Mouse (Mus musculus): ENCODE data around the gene Magix. TPM values are rescaled to one million over a fixed set of nuclear protein-coding genes. Genes with fewer than 3 reads are reported as not detected.

Magix gene
- total and polyA plus RNA-seq, 2 experiments from 2014 or later: 1.1 to 1.8 TPM

- Histone ChIP-seq H3K9ac (replicated peaks; ENCODE audit: low read depth, low read length) (no peak overlapping the region), H3K4me2 (ENCODE audit: low read depth, low read length) (peak overlapping the region; percentile 62), H3K36me3 (replicated peaks; ENCODE audit: control insufficient read depth, insufficient read depth, low read length) (no peaks in the 10 kb centered on the region), H3K4me1 (ENCODE audit: control insufficient read depth, insufficient read depth) (0 out of 2 replicates have a peak, but pooled peaks cover under 1% of the 10 kb centered on the region), H3K9me3 (replicated peaks; ENCODE audit: control insufficient read depth, low read length) (no peaks in the 10 kb centered on the region), H3K27ac (ENCODE audit: low read depth) (peak overlapping the region; percentile 57), H3K27me3 (ENCODE audit: control insufficient read depth, insufficient read depth, low read length) (no peaks in the 10 kb centered on the region), H3K4me3 (ENCODE audit: low read depth, low read length) (peak overlapping the region; percentile 40)
- ATAC-seq (ENCODE audit: insufficient read depth, low read depth): peak; percentile 96
- 14% methylated on average over 27 of the region's 27 CpGs for WGBS
- TF ChIP-seq CTCF (IDR thresholded peaks at IDR 0.05; ENCODE audit: low read depth) (peak; percentile 66), EP300 (IDR thresholded peaks at IDR 0.05; ENCODE audit: low read depth) (no peak)
- DNase-seq (ENCODE audit: low spot score): peak; percentile 76
Measured at GRCm38 (mm10) chrX:7679405-7680056, 1.5 kb downstream of the Magix start.

DNA sequence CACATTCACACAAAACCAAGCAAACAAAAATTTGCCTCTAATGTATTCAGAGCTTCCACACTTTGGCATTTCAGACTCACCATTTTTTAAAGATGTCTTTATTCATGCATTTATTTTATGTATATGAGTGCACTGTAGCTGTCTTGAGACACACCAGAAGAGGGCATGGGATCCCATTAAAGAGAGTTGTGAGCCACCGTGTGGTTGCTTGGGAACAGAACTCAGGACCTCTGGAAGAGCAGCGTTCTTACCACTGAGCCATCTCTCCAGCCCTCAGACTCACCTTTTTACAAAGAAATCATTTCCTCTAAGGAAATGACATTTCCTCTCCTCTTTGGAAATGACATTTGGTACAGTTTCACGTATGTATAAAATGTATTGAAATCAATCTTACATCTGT is 2.1 kb downstream of the Magix start:
- H3K4me3 ChIP-seq (ENCODE audit: low read depth, low read length): no peak overlapping the region
- H3K36me3 ChIP-seq (replicated peaks; ENCODE audit: control insufficient read depth, insufficient read depth, low read length): no peaks in the 10 kb centered on the region
- 33% methylated on average over 3 of the region's 3 CpGs for WGBS
- no peaks in the 10 kb centered on the region for H3K27me3 ChIP-seq (ENCODE audit: control insufficient read depth, insufficient read depth, low read length)
- peak; percentile 10; the same call in 1 of the 2 replicates for TF ChIP-seq CTCF (IDR thresholded peaks at IDR 0.05; ENCODE audit: low read depth)
- no peak for TF ChIP-seq EP300 (IDR thresholded peaks at IDR 0.05; ENCODE audit: low read depth)
- peak overlapping the region; percentile 62; the same call in 1 of the 2 replicates for H3K4me2 ChIP-seq (ENCODE audit: low read depth, low read length)
- peak overlapping the region; percentile 57; the same call in 1 of the 2 replicates for H3K27ac ChIP-seq (ENCODE audit: low read depth)
- DNase-seq (ENCODE audit: low spot score) (no peak), ATAC-seq (ENCODE audit: insufficient read depth, low read depth) (no peak)
- no peak overlapping the region for H3K9ac ChIP-seq (replicated peaks; ENCODE audit: low read depth, low read length)
- H3K4me1 ChIP-seq (ENCODE audit: control insufficient read depth, insufficient read depth): 0 out of 2 replicates have a peak, but pooled peaks cover 5% of the 10 kb centered on the region
- no peaks in the 10 kb centered on the region for H3K9me3 ChIP-seq (replicated peaks; ENCODE audit: control insufficient read depth, low read length)

GRCm38 (mm10) chrX:7675001-7675380 is 6.1 kb downstream of the Magix start:
- ATAC-seq (ENCODE audit: insufficient read depth, low read depth) (no peak), DNase-seq (ENCODE audit: low spot score) (no peak)
- Histone ChIP-seq H3K4me3 (ENCODE audit: low read depth, low read length) (peak overlapping the region; percentile 32), H3K9ac (replicated peaks; ENCODE audit: low read depth, low read length) (no peak overlapping the region), H3K27ac (ENCODE audit: low read depth) (no peak overlapping the region), H3K9me3 (replicated peaks; ENCODE audit: control insufficient read depth, low read length) (no peaks in the 10 kb centered on the region), H3K36me3 (replicated peaks; ENCODE audit: control insufficient read depth, insufficient read depth, low read length) (no peaks in the 10 kb centered on the region), H3K27me3 (ENCODE audit: control insufficient read depth, insufficient read depth, low read length) (no peaks in the 10 kb centered on the region), H3K4me1 (ENCODE audit: control insufficient read depth, insufficient read depth) (0 out of 2 replicates have a peak, but pooled peaks cover 12% of the 10 kb centered on the region), H3K4me2 (ENCODE audit: low read depth, low read length) (peak overlapping the region; percentile 62)
- 31% methylated on average over 10 of the region's 10 CpGs for WGBS
- TF ChIP-seq CTCF (IDR thresholded peaks at IDR 0.05; ENCODE audit: low read depth): no peak
- TF ChIP-seq EP300 (IDR thresholded peaks at IDR 0.05; ENCODE audit: low read depth): no peak

DNA sequence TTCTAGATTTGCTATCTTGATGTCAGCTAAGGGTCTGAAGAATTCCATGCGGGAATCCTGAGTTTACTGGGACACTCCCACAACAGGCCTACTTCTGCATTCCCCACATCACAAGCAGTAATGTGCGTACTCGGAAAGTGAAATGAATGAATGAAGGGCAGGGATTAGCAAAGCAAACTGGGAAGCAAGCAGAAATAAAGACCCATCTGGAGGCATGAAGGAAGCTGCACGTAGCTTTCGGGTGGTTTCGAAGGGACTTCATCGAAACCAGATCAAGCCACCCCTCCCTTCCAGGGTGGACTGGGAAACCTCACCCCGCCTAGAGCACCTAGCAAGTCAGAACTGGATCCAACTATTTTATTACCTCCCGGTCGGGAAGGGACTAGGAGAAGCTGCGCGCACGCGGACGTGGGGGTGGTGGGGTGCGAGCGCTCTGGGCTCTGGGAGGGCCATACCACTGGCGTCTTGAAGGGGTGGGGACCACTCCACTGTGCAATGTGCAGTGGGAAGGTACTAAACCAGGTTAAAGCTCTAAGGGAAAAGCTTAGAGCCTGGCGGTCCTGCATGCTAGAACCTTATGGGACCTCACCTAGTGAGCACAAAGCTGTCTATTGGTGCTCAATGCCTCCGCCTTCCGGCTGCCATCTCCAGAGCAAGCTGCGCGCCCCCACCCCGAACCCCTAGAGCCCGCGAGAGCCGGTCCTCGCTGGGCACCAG is 6.6 kb downstream of the Magix start:
- Histone ChIP-seq H3K4me3 (ENCODE audit: low read depth, low read length) (peak overlapping the region; percentile 32), H3K9ac (replicated peaks; ENCODE audit: low read depth, low read length) (peak overlapping the region; percentile 33; the same call in 1 of the 2 replicates), H3K27ac (ENCODE audit: low read depth) (peak overlapping the region; percentile 8; the same call in 1 of the 2 replicates), H3K27me3 (ENCODE audit: control insufficient read depth, insufficient read depth, low read length) (no peaks in the 10 kb centered on the region), H3K4me1 (ENCODE audit: control insufficient read depth, insufficient read depth) (0 out of 2 replicates have a peak, but pooled peaks cover 12% of the 10 kb centered on the region), H3K9me3 (replicated peaks; ENCODE audit: control insufficient read depth, low read length) (no peaks in the 10 kb centered on the region), H3K4me2 (ENCODE audit: low read depth, low read length) (peak overlapping the region; percentile 62), H3K36me3 (replicated peaks; ENCODE audit: control insufficient read depth, insufficient read depth, low read length) (no peaks in the 10 kb centered on the region)
- DNase-seq (ENCODE audit: low spot score) (no peak), ATAC-seq (ENCODE audit: insufficient read depth, low read depth) (no peak)
- TF ChIP-seq CTCF (IDR thresholded peaks at IDR 0.05; ENCODE audit: low read depth) (no peak), EP300 (IDR thresholded peaks at IDR 0.05; ENCODE audit: low read depth) (no peak)
- WGBS: 18% methylated on average over 28 of the region's 28 CpGs

DNA sequence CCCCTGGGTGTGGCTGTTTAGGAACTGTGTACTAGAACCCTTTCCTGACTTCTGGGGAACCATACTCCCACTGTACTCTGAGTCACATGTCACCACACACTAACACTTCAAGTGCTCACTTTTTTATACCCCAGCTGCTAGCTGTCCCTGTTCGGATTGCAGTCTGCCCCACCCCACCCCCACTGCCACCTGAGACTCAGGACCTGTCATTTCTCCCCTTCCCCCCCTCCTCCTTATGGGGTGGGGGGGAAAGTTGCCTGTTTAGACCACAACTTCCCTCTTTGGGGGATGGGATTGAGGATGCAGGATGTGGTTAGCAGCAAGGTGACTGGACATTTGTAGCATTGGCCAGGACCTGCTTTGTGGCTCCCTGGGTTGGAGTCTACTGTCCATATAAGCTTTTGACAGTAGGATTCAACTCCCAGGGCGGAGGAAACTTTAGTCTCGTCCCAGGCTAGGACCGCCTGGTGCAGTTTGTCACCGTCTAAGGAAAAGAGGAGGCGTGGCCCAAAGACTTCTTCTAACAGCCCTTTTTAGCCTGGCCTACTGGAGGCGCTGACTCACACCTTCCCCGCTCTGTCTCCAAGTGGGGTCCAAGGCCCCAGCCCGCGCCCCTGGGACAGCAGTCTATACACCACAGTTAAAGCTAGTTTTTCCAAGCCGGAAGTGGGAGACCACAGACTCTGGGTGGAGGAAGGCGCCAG is 7.3 kb downstream of the Magix start:
- TF ChIP-seq EP300 (IDR thresholded peaks at IDR 0.05; ENCODE audit: low read depth) (no peak), CTCF (IDR thresholded peaks at IDR 0.05; ENCODE audit: low read depth) (no peak)
- DNase-seq (ENCODE audit: low spot score): no peak
- H3K9ac ChIP-seq (replicated peaks; ENCODE audit: low read depth, low read length): no peak overlapping the region
- H3K4me2 ChIP-seq (ENCODE audit: low read depth, low read length): peak overlapping the region; percentile 62
- H3K4me1 ChIP-seq (ENCODE audit: control insufficient read depth, insufficient read depth): 0 out of 2 replicates have a peak, but pooled peaks cover 12% of the 10 kb centered on the region
- WGBS: 34% methylated on average over 12 of the region's 12 CpGs
- no peak for ATAC-seq (ENCODE audit: insufficient read depth, low read depth)
- 0 out of 2 replicates have a peak overlapping the region, but pooled peaks have one; percentile 25 for H3K27ac ChIP-seq (ENCODE audit: low read depth)
- H3K9me3 ChIP-seq (replicated peaks; ENCODE audit: control insufficient read depth, low read length): no peaks in the 10 kb centered on the region
- no peaks in the 10 kb centered on the region for H3K27me3 ChIP-seq (ENCODE audit: control insufficient read depth, insufficient read depth, low read length)
- peaks cover 4% of the 10 kb centered on the region; the same call in 1 of the 2 replicates for H3K36me3 ChIP-seq (replicated peaks; ENCODE audit: control insufficient read depth, insufficient read depth, low read length)
- no peak overlapping the region for H3K4me3 ChIP-seq (ENCODE audit: low read depth, low read length)
